Comparison of ENCODE assay signal across 22 mouse cellular contexts in the genomic region with DNA sequence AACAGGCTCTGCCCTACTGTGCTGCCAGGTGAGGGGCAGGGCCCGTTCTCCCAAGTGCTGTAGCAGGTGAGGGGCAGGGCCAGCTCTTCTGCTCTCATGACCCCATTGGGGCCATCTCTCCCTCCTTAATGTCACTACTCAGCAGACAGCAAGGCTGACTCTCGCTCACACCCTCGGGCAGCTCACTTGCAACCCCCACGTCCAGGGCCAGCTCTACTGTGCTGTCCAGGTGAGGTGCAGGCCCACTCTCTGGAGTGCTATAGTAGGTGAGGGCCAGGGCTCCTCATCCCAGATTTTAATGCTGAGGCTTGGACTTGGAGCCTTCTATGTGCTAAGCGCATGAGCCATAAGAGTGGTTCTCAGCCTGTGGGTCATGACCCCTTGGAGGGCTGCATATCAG. TPM values are rescaled to one million over a fixed set of nuclear protein-coding genes. Genes with fewer than 3 reads are reported as not detected.
DNase-seq lines count a peak whose midpoint lies in the region; ATAC-seq and TF ChIP-seq lines count a peak whose summit lies in the region.
"Had no signal": no experiment of that assay in that cellular context is flagged by ENCODE, and none has a peak within 500 bp of the region (broad histone marks: within the 10 kb centered on the region; RNA-seq: fewer than 3 reads in every experiment).

No protein-coding gene starts in this region.

- no peaks in the 10 kb centered on the region for H3K36me3 ChIP-seq in hindbrain, postnatal 0 days (ENCODE audit: insufficient read depth, low read length)
- peaks cover 50% of the 10 kb centered on the region for H3K36me3 ChIP-seq in hindbrain, embryonic 10.5 days
- H3K36me3 ChIP-seq in liver, embryonic 12.5 days, result peaks cover 76% of the 10 kb centered on the region
- peaks cover 11% of the 10 kb centered on the region for H3K36me3 ChIP-seq in midbrain, embryonic 12.5 days
- H3K36me3 ChIP-seq in midbrain, embryonic 10.5 days, result peaks cover 38% of the 10 kb centered on the region
- H3K36me3 ChIP-seq: hindbrain, embryonic 15.5 days had no signal

- no peak for DNase-seq in hindbrain, postnatal 0 days (ENCODE audit: low spot score)
- no peak for DNase-seq in hindbrain, embryonic 10.5 days (ENCODE audit: low spot score)
- no peak for DNase-seq in liver
- DNase-seq in midbrain, embryonic 10.5 days (ENCODE audit: low spot score), result no peak
- no peak for DNase-seq in left cerebral cortex, adult 8-10 months (ENCODE audit: low spot score in 2 of 2)
- DNase-seq: adrenal gland, adult 2 months; adrenal gland, postnatal 14 days; cerebellum, adult 11 months; cerebellum, adult 2 months; cerebellum, adult 9-11 months; cerebellum, postnatal 25 days; forebrain, postnatal 0 days; gastrocnemius, adult 2 months; gastrocnemius, postnatal 14 days; heart, adult 11 months had no signal

- TF ChIP-seq CTCF in hindbrain, postnatal 0 days (IDR thresholded peaks at IDR 0.05; ENCODE audit: low read depth), result no peak

- 0 out of 2 replicates have a peak, but pooled peaks have one; percentile 10 for ATAC-seq in hindbrain, postnatal 0 days
- ATAC-seq in liver, embryonic 12.5 days, result peak; percentile 12; the same call in 1 of the 2 replicates
- 0 out of 2 replicates have a peak, but pooled peaks have one; percentile 27 for ATAC-seq in midbrain, embryonic 12.5 days (ENCODE audit: low FRiP score, low read depth)
- peak; percentile 51; the same call in 1 of the 2 replicates for ATAC-seq in erythroid progenitor cell, adult 5-6 weeks (replicated peaks; ENCODE audit: low FRiP score, poor library complexity, severe bottlenecking)
- ATAC-seq: CD4-positive, CD25-positive, alpha-beta regulatory T cell, adult 4 months; forebrain, embryonic 14.5 days; forebrain, postnatal 0 days had no signal

- H3K4me1 ChIP-seq in hindbrain, postnatal 0 days (ENCODE audit: insufficient read depth, low read length), result no peaks in the 10 kb centered on the region
- H3K4me1 ChIP-seq in hindbrain, embryonic 10.5 days (replicated peaks), result no peaks in the 10 kb centered on the region
- 0 out of 2 replicates have a peak, but pooled peaks cover 3% of the 10 kb centered on the region for H3K4me1 ChIP-seq in liver, embryonic 12.5 days
- no peaks in the 10 kb centered on the region for H3K4me1 ChIP-seq in midbrain, embryonic 12.5 days
- no peaks in the 10 kb centered on the region for H3K4me1 ChIP-seq in midbrain, embryonic 10.5 days
- H3K4me1 ChIP-seq: hindbrain, embryonic 15.5 days had no signal

- H3K4me3 ChIP-seq in hindbrain, postnatal 0 days (ENCODE audit: low read length), result no peak overlapping the region
- no peak overlapping the region for H3K4me3 ChIP-seq in hindbrain, embryonic 10.5 days
- H3K4me3 ChIP-seq in liver, embryonic 12.5 days, result no peak overlapping the region
- no peak overlapping the region for H3K4me3 ChIP-seq in midbrain, embryonic 12.5 days
- H3K4me3 ChIP-seq in midbrain, embryonic 10.5 days, result no peak overlapping the region
- H3K4me3 ChIP-seq: gastrocnemius, adult 2 months; hindbrain, embryonic 15.5 days had no signal

- no peak overlapping the region for H3K4me2 ChIP-seq in hindbrain, postnatal 0 days (ENCODE audit: low read depth, low read length)
- H3K4me2 ChIP-seq in liver, embryonic 12.5 days, result no peak overlapping the region
- H3K4me2 ChIP-seq in midbrain, embryonic 12.5 days (replicated peaks), result no peak overlapping the region
- H3K4me2 ChIP-seq: heart, embryonic 11.5 days; hindbrain, embryonic 15.5 days had no signal

- no peaks in the 10 kb centered on the region for H3K27me3 ChIP-seq in hindbrain, postnatal 0 days (ENCODE audit: insufficient read depth, low read length)
- H3K27me3 ChIP-seq in hindbrain, embryonic 10.5 days (ENCODE audit: insufficient read depth, poor library complexity, severe bottlenecking), result no peaks in the 10 kb centered on the region
- no peaks in the 10 kb centered on the region for H3K27me3 ChIP-seq in liver, embryonic 12.5 days (replicated peaks)
- H3K27me3 ChIP-seq in midbrain, embryonic 12.5 days, result no peaks in the 10 kb centered on the region
- H3K27me3 ChIP-seq in midbrain, embryonic 10.5 days (ENCODE audit: low read depth, poor library complexity, severe bottlenecking), result no peaks in the 10 kb centered on the region
- H3K27me3 ChIP-seq: hindbrain, embryonic 15.5 days had no signal

- H3K27ac ChIP-seq in hindbrain, postnatal 0 days, result no peak overlapping the region
- no peak overlapping the region for H3K27ac ChIP-seq in hindbrain, embryonic 10.5 days
- no peak overlapping the region for H3K27ac ChIP-seq in liver, embryonic 12.5 days
- no peak overlapping the region for H3K27ac ChIP-seq in midbrain, embryonic 12.5 days (replicated peaks)
- no peak overlapping the region for H3K27ac ChIP-seq in midbrain, embryonic 10.5 days (replicated peaks)
- H3K27ac ChIP-seq: gastrocnemius, adult 2 months; hindbrain, embryonic 15.5 days had no signal

- no peaks in the 10 kb centered on the region for H3K9me3 ChIP-seq in hindbrain, postnatal 0 days (ENCODE audit: low read length)
- H3K9me3 ChIP-seq in hindbrain, embryonic 10.5 days, result no peaks in the 10 kb centered on the region
- H3K9me3 ChIP-seq in liver, embryonic 12.5 days (replicated peaks), result no peaks in the 10 kb centered on the region
- H3K9me3 ChIP-seq in midbrain, embryonic 12.5 days, result no peaks in the 10 kb centered on the region
- no peaks in the 10 kb centered on the region for H3K9me3 ChIP-seq in midbrain, embryonic 10.5 days (replicated peaks)
- H3K9me3 ChIP-seq: hindbrain, embryonic 15.5 days had no signal

- WGBS in hindbrain, postnatal 0 days, result 84% methylated on average over 5 of the region's 5 CpGs
- 94% methylated on average over 5 of the region's 5 CpGs for WGBS in hindbrain, embryonic 10.5 days
- WGBS in liver, embryonic 12.5 days (ENCODE audit: insufficient replicate concordance), result 90% methylated on average over 5 of the region's 5 CpGs
- 92% methylated on average over 5 of the region's 5 CpGs for WGBS in midbrain, embryonic 12.5 days
- 92% methylated on average over 5 of the region's 5 CpGs for WGBS in midbrain, embryonic 10.5 days

- no peak overlapping the region for H3K9ac ChIP-seq in hindbrain, postnatal 0 days (replicated peaks; ENCODE audit: low read length)
- H3K9ac ChIP-seq in liver, embryonic 12.5 days, result no peak overlapping the region
- H3K9ac ChIP-seq in midbrain, embryonic 12.5 days (replicated peaks), result no peak overlapping the region
- H3K9ac ChIP-seq: forebrain, postnatal 0 days; hindbrain, embryonic 15.5 days had no signal

RNA-seq across cellular contexts. Expression of a gene that starts 38.4 kb away (rescaled TPM):
- 14.8 and 25.8 TPM in 2 replicates for total RNA-seq in hindbrain, postnatal 0 days (2014; rRNA removed)
- polyA plus RNA-seq in hindbrain, postnatal 0 days (2015; fragmentation: Nextera tagmentation; extraction: Ambion mirVana), result 7.4 and 9.6 TPM in 2 replicates
- polyA plus RNA-seq in hindbrain, embryonic 10.5 days (2016; fragmentation: Nextera tagmentation; extraction: Ambion mirVana), result 16.9 and 20.4 TPM in 2 replicates
- 38.5 and 44.6 TPM in 2 replicates for polyA plus RNA-seq in liver, embryonic 12.5 days (2016; fragmentation: Nextera tagmentation; extraction: Ambion mirVana)
- 21.0 and 23.1 TPM in 2 replicates for polyA plus RNA-seq in midbrain, embryonic 12.5 days (2016; fragmentation: Nextera tagmentation; extraction: Ambion mirVana)
- polyA plus RNA-seq in midbrain, embryonic 10.5 days (2016; fragmentation: Nextera tagmentation; extraction: Ambion mirVana), result 19.9 and 21.9 TPM in 2 replicates
- total RNA-seq in erythroid progenitor cell, adult 5-6 weeks (2015; ENCODE audit: low replicate concordance), result 264 and 423 TPM in 2 replicates
- 229 and 243 TPM in 2 replicates for total RNA-seq in erythroid progenitor cell, adult 5-6 weeks (2017; ENCODE audit: low replicate concordance)
- total RNA-seq in left cerebral cortex, adult 8-10 months (2022), result 10 to 100 TPM; 48.5 to 56.2 (median 54.4) TPM
